Mouse (Mus musculus): ENCODE data around the gene Scnn1b.

Gene Scnn1b

GRCm38 (mm10) chr7:121924361-121924760, 59.5 kb downstream of the Scnn1b start:
- DNase-seq: no peak

GRCm38 (mm10) chr7:121927882-121928281, 63.0 kb downstream of the Scnn1b start:
- DNase-seq: no peak

GRCm38 (mm10) chr7:121931246-121931645, 66.4 kb downstream of the Scnn1b start:
- DNase-seq: peak; percentile 69

- no peak for DNase-seq
Observed at GRCm38 (mm10) chr7:121933675-121934074, 68.8 kb downstream of the Scnn1b start.

GRCm38 (mm10) chr7:121934346-121934745, 69.5 kb downstream of the Scnn1b start:
- DNase-seq: no peak

GRCm38 (mm10) chr7:121935906-121936794, 71.3 kb downstream of the Scnn1b start:
- no peak for DNase-seq

GRCm38 (mm10) chr7:121936861-121937630, 72.2 kb downstream of the Scnn1b start:
- DNase-seq: peak; percentile 17

- DNase-seq: peak; percentile 35
Observed at GRCm38 (mm10) chr7:121938124-121938891, 73.5 kb downstream of the Scnn1b start.

- no peak for DNase-seq
Observed at GRCm38 (mm10) chr7:121939244-121939643, 74.4 kb downstream of the Scnn1b start.

GRCm38 (mm10) chr7:121939729-121940128, 74.9 kb downstream of the Scnn1b start:
- DNase-seq: peak; percentile 89

- no peak for DNase-seq
Observed at GRCm38 (mm10) chr7:121941016-121941415, 76.2 kb downstream of the Scnn1b start.

- no peak for DNase-seq
Observed at GRCm38 (mm10) chr7:121941640-121942039, 76.8 kb downstream of the Scnn1b start.

- DNase-seq: no peak
Observed at GRCm38 (mm10) chr7:121942371-121942770, 77.5 kb downstream of the Scnn1b start.

GRCm38 (mm10) chr7:121946196-121946595, 81.4 kb downstream of the Scnn1b start:
- no peak for DNase-seq

- no peak for DNase-seq
Observed at GRCm38 (mm10) chr7:121947513-121947912, 82.7 kb downstream of the Scnn1b start.

- DNase-seq: no peak
Observed at GRCm38 (mm10) chr7:121954891-121955669, 90.2 kb downstream of the Scnn1b start.

- DNase-seq: no peak
Observed at GRCm38 (mm10) chr7:121955802-121956201, 91.0 kb downstream of the Scnn1b start.

GRCm38 (mm10) chr7:121961913-121962570, 97.2 kb downstream of the Scnn1b start:
- DNase-seq: no peak

GRCm38 (mm10) chr7:121962571-121962959, 97.7 kb downstream of the Scnn1b start:
- no peak for DNase-seq

- peak; percentile 68 for DNase-seq
Observed at GRCm38 (mm10) chr7:121963883-121964398, 99.1 kb downstream of the Scnn1b start.

- no peak for DNase-seq
Observed at GRCm38 (mm10) chr7:121966169-121966568, 101.3 kb downstream of the Scnn1b start.
